Mouse (Mus musculus): ENCODE data around the gene Tmeff1. TPM values are rescaled to one million over a fixed set of nuclear protein-coding genes. Genes with fewer than 3 reads are reported as not detected.

Tmeff1 gene
- polyA plus RNA-seq, 1 experiment = 2.5 TPM

DNA sequence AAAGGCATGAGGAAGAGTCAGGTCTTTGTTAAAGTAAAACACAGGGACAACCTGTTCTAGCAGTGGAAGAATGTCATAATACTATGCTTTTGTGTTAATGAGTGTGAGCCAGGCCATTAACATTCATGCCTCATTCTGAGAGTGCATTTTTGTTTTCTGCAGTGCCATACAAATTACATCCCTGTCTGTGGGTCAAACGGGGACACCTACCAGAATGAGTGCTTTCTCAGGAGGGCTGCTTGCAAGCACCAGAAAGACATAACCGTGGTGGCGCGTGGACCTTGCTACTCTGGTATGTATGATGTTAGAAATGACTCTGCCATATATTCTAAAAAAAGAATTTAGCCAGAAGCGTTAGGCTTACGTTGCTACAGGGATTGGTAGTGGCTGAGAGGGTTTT lies 25.3 kb downstream of the Tmeff1 start:
- DNase-seq (ENCODE audit: low read depth, low spot score) = no peak
- WGBS = 83% methylated on average over 6 of the region's 6 CpGs

DNA sequence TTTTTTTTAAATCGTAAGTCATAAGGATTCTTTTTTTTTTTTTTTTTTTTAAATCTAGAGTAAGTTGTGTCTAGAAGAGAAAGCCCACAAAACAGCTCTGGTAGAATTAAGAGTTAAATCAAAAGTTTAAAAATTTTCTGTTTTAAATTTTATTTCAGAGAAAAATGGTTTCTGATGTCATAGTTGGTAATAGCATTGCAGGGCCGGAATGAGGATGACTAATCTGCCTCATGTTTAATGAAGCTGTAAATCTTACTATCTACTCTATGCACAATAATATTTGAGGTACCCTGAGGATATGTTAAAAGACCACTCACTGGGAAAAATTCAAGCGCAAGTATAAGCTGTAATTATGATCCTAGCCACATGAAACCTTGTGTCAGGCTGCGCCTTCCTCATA lies 30.5 kb downstream of the Tmeff1 start:
- DNase-seq (ENCODE audit: low read depth, low spot score) = no peak
- WGBS = 95% methylated on average over 4 of the region's 4 CpGs

DNA sequence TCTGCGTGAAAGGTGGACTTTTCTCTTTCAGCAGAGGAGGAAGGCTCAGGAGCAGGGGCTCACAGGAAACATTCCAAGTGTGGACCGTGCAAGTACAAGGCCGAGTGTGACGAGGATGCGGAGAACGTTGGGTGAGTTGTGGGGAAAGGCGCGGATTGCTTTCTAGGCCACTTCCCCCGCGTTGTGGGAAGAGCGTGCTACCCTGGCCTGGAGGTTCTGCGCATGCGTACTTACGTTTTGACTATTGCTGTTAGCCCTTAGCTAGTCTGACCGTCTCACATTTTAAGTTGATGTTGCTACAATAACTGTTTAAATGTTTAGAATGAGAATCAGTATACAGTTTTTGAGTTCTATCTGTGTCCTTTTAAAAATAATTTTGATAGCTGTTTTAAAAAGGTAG lies 32.2 kb downstream of the Tmeff1 start:
- WGBS = 96% methylated on average over 15 of the region's 15 CpGs
- DNase-seq (ENCODE audit: low read depth, low spot score) = no peak

DNA sequence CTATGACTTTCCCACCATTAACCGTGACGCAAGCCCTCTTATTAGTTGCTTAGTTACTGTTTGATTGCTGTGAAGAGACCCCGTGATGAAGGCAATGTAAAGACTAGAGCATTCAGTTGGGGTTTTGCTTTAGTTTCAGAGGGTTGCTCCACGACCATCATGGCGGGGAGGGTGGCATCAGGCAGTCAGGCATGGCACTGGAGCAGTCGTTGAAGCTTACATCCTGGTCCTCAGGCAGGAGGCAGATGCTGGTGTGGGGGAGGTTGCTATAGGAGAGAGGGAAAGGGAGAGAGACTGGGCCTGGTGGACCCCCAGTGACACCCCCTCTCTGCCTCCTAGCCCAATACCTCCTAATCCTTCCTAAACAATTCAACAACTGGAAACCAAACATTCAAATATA lies 35.1 kb downstream of the Tmeff1 start:
- DNase-seq (ENCODE audit: low read depth, low spot score) = no peak
- WGBS = 96% methylated on average over 6 of the region's 6 CpGs

DNA sequence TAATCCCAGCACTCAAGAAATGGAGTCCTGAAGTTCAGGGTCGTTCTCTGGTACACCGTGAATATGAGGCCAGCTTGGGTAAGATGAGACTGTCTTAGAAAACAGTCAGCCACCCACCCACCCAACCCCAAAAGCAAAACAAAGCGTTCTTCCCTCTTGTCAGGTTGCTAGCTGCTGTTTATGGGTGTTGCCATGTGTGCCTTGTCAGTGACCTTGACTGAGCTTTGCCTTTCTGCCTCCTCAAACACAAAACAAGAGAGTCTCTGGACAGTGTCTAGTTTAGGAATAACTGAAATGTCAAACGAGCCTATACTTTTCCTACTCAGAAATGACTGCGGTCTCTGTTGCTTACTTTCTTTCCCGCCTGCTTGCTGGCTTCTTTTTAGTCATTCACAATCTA lies 37.3 kb downstream of the Tmeff1 start:
- DNase-seq (ENCODE audit: low read depth, low spot score) = no peak
- 68% methylated on average over 6 of the region's 6 CpGs for WGBS

DNA sequence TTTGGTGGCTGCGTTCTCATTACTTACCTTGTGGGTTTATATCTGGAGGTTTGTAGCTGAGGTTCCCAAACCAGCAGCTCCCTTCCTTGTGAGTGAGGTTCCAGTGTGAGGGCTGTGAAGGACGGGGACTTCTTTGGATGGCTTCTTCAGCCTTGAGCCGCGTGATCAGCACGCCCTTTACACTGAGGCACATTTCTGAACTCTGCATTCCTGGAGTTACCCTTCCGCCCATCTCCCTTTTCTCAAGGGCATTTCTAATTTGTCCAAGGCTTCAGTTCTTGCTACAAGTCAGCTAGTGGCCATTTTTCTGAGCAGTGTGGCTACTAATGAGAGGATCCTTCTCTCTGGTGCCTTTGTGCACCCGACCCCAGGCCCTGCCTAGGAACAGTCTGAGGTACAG lies 38.0 kb downstream of the Tmeff1 start:
- no peak for DNase-seq (ENCODE audit: low read depth, low spot score)
- WGBS = 91% methylated on average over 7 of the region's 7 CpGs

DNA sequence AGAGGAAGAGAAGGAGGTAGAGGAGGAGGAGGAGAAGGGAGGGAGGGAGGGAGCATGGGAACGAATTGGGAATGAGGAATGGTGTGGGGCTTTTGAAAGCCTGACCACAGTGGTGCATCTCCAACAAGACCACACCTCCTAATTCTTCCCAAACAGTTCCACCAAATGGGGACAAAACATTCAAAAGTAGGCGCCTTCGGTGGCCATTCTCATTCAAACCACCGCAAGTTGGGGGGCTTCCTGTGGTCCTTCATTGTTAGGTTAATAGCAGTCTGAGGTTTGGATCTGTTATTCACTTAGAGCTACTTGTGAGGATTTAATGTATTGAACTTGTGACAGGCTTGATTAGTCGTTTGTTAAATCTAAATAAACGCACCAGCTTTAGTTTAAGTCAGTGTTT lies 40.0 kb downstream of the Tmeff1 start:
- no peak for DNase-seq (ENCODE audit: low read depth, low spot score)
- WGBS = 71% methylated on average over 6 of the region's 6 CpGs

DNA sequence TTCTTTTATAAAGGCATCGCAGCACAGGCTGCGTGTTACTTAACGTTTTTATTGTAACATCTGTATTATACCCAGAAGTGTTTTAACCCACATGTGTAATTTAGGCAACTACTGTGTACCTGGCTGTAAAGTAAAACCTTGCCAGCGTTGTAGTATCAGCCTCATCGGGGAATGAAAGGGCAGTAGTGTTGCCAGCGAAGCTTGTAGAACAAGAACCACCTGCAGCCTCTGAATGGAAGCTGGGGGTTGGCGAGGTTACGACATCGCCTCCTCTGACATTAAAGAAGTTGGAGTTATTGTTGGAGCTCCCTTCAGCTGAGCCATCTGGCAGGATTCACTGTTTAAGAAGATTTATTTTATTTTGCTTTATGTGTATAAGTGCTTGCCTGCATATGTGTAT lies 40.9 kb downstream of the Tmeff1 start:
- 48% methylated on average over 9 of the region's 9 CpGs for WGBS
- no peak for DNase-seq (ENCODE audit: low read depth, low spot score)

DNA sequence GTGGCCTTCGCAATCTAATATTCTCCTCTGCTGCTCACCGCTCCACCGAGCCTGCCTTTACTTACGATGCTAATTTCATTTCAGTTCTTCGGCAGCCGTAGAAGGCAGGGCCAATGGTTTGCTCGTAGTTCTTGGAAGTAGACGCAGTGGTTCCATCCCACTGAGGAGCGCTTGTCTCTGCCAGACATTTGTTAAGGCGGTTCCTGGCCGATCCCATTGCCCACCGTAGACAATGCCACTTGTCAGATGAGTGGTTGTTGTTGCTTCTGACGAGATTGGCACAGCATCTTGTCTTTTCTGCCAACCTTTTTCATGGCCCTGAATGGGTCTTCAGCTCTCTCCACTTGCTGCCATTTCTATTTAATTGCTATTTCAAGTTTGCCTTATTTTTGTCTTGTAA lies 44.5 kb downstream of the Tmeff1 start:
- DNase-seq (ENCODE audit: low read depth, low spot score) = no peak
- 96% methylated on average over 13 of the region's 13 CpGs for WGBS

DNA sequence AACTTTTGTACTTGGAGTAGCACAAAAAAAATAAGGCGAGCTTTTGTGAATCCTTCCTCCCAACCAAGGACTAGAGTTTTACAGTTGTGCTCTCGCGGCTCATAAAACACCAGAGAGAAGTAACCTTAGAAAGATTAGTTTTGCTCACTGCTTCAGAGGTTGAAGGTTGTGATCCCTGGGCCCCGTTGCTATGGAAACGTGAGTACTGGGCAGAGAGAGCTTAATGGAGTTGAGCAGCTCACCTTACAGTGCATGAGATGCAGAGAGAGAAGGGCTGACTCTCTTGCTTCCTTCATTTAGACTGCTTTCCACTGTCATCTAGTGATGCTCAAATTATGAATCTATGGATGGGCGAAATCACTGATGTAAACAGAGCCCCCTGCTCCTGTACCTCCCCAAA lies 48.6 kb downstream of the Tmeff1 start:
- DNase-seq (ENCODE audit: low read depth, low spot score) = no peak
- 81% methylated on average over 6 of the region's 6 CpGs for WGBS

DNA sequence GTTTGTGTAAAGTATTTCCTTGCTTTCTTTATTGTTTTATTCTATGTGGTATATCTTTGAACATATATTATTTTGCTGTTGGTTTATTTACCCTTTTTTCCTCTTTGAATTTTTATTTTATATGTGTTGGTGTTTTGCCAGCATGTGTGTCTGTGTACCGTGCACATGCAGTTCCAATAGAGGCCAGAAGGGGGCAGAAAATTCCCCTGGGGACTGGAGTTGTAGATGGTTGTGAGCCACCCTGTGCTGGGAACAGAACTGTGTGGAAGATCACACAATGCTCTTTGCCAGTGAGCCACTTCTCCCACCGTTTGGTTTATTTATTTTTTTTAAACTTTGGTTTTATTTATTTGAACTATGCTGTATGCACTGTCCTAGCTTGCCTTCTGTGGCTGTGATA lies 49.1 kb downstream of the Tmeff1 start:
- DNase-seq (ENCODE audit: low read depth, low spot score) = no peak
- 65% methylated on average over 2 of the region's 2 CpGs for WGBS

DNA sequence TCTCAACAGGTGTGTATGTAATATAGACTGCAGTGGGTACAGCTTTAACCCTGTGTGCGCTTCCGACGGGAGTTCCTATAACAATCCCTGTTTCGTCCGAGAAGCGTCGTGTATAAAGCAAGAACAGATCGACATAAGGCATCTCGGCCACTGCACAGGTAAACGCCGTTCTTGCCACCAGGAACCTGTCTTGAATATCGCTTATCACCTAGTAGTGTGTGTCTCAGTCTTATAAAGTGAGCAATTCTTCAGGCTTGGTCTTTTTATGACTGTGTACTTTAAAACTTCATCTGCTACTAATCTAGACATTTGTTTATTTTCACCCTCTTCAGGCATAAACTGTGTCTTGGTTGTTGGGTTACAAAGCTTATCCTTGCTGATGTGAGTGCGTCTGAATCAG lies 51.9 kb downstream of the Tmeff1 start:
- DNase-seq (ENCODE audit: low read depth, low spot score) = no peak
- 28% methylated on average over 13 of the region's 13 CpGs for WGBS

DNA sequence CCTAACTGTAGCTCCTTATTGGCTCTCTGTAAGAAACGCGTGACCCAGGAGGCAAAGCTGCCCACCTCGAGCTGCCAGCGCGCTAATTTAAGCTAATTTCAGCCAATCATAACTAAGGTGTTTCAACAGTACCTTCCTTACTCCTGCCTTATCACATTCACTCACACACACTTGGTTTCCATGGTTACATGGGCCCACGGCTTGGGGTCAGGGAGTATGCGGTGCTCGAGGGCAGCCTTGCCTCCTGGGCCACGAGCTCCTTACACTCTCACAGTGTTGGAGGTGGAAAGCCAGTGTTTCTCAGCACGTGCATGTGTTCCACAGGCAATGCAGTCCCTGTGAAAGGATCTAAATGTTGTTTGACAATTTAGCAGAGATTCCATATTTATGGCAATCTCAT lies 53.2 kb downstream of the Tmeff1 start:
- DNase-seq (ENCODE audit: low read depth, low spot score) = no peak
- 93% methylated on average over 10 of the region's 10 CpGs for WGBS

DNA sequence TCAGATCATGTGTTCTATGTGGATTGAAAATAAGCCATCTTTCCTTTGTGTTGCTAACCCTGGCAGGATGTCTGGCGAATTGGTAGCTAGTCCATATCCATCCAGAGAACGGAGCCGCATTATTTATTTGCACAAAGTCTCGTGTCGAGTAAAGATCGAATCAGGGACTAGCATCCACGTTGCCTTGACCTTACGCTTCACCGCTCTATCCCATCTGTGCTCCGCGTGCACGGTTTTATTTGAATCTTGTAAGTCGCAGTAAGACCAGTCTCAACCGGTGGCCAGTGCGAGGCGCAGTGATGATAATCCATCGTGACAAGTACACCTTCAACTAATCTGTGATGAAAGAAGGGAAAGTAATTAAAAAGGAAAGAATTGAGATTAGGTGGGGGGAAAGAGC lies 54.5 kb downstream of the Tmeff1 start:
- DNase-seq (ENCODE audit: low read depth, low spot score) = no peak
- 95% methylated on average over 17 of the region's 17 CpGs for WGBS

DNA sequence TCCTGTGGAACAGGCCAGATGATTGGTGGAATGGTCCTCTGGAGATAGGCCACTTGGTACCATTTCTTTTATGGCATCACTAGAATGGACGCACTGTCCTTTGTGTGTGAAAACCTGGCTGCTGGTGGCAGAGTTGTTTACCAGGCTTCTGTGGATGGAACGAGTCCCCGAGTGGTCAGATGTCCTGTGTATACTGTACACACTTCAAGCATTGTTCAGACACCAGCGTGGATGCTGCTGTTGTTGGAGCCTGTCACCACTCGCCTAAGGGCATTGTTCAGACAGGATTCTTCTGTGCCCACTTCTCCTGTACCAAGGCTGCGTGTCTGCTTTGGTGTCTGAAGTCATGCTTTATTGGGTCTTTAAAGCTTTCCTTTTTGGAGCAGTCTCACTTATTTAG lies 58.8 kb downstream of the Tmeff1 start:
- WGBS = 91% methylated on average over 6 of the region's 6 CpGs
- DNase-seq (ENCODE audit: low read depth, low spot score) = no peak

DNA sequence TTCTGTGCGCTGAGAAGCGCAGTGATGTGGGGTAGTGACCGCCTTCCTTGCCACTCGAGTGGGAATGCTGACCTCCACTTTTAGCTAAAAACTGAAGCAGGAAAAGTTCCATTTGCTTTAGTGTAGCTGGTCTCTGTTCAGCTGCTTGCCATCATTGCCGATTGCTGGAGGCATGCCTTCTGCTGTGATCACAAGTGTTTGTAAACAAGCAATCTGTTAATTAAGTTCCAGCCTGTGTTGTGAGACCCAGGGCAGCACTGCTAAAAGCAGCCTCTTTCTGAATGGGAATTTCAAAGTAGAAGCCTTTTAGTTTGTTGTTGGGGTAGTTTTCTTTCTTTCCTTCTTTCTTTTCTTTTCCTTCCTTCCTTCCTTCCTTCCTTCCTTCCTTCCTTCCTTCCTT lies 61.2 kb downstream of the Tmeff1 start:
- 90% methylated on average over 5 of the region's 5 CpGs for WGBS
- DNase-seq (ENCODE audit: low read depth, low spot score) = no peak

DNA sequence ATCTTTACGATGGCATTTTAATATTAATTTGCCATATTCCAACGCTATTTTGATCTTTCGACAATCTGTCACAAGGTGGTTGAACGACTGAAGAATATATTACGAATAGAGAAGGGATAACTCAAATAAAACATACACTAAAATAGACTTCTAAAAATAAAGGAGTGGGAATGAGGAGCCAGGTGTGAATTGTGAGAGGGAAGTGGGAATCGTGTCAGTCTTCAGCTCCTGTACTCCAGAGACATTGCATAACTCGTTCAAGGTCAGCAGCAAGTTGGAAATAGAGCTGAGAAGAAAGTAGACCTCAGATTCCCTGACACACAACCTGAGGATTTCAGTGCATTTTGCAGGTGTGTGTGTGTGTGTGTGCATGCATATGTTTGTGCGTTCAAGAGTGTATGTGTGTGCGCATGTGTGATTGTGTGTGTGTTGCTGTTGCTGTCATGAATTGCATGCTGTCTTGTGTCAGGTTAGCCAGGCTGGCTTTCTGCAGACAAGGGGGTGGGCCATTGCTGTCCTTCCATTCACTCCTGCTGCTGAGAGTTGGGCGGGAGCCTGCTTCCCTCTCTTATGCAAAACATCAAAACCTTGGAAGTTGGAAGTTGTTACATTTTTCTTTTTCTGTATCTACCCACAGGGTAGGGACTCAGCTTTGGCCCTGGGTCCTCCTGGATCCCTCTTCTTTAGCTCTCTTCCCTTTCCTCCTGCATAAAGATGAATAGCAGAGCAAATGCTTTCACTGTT lies 65.8 kb downstream of the Tmeff1 start:
- WGBS = 87% methylated on average over 10 of the region's 10 CpGs
- no peak for DNase-seq (ENCODE audit: low read depth, low spot score)

DNA sequence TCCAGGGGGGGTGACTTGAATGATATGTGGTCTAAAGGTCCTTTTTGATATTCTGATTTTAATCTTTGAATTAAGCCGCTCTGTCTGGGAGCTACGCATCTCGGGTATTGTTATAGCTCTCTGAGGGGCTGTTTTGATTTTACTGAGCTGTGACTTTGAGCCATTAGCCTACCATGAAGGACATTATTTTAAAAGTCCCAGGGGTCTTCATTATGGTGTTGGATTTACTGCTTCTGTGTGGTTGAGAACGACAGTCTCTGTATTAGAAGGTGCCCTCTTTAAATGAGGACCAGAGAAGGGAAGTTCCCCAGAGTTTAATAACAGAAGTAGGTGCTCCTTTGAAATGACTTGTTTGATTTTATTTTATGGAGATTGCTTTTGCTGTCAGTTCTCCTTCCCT lies 69.1 kb downstream of the Tmeff1 start:
- WGBS = 92% methylated on average over 4 of the region's 4 CpGs
- DNase-seq (ENCODE audit: low read depth, low spot score) = no peak

DNA sequence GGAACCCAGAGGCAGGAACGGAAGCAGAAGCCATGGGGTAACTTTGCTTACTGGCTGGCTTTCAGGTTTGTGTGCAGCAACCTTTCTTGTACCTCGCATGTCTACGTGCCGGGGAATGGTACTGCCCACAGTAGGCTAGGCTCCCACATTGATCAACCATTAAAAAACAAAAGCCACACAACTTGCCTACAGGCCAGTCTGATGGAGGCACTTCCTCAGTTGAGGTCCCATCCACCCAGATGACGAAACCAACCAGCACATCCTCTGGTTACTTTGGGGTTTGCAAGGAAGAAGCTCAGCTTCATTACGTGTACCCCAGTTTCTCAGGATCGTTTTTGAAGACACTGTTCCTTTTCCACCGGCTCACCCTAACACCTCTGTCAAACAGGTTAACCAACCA lies 71.6 kb downstream of the Tmeff1 start:
- 92% methylated on average over 8 of the region's 8 CpGs for WGBS
- no peak for DNase-seq (ENCODE audit: low read depth, low spot score)

DNA sequence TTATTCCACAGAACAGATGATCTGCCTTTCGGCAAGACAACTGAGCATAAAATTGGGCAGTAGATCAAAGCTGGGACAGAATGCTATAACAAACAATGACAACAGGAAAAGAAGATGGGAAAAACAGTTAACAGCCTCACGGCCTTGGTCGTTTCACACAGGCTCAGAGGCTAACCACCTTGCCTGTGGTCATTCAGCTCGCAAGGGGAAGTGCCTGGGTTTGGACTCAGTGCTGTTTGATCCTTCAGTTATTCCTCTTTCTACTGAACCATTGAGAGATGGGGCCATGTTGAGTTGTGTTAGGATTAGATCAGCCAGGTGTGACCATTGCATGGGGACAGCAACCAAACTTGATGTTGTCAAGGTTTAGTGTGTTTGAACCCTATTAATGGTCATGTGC lies 75.2 kb downstream of the Tmeff1 start:
- 86% methylated on average over 4 of the region's 4 CpGs for WGBS
- no peak for DNase-seq (ENCODE audit: low read depth, low spot score)

DNA sequence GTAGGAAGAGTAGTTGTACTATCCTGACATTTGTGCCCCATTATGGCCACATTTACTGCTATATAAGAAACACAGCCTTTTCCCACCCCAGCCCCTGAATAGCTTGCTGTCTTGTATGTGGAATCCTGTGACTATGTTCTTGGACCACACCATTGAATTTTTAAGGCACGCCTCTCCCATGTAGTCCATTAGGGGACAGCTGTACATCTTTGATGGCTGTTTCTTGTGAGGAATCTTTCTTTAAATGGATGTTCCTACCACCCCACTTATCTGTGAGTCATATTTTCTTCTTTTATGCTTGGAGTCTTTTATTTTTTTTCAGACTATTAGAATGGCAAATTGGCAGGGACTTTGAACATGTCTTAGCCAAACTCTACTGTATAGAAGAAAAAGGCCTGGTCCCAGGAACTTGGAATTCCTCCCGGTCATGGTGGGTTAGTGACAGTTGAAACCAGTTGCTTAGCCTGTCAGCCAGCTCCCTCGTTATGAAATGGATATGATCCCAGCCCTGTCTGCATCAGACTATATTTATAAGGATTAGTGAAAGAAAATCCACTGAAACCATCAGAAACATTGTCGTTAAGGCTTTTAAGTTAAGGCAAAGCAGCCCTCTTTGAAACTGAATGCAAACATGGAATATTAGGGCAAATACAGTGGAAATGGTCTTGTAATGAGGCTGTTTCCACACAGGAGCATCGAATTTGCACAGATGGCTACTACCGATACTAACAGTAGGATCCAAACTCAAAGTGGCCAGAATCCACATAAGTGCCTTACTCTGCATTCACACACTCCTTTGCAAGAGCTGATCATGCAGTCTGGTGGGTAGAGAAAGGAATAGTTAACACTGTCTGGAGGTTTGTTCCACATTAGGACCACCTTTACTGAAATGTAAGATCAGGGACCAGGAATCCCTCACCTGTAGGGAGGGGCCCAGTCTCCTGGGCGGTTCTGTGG lies 75.9 kb downstream of the Tmeff1 start:
- WGBS = 84% methylated on average over 7 of the region's 7 CpGs
- no peak for DNase-seq (ENCODE audit: low read depth, low spot score)

Measured in large intestine, adult 2 months (tissue).